Comparison of ENCODE assay signal across 14 mouse cellular contexts in genomic region chr5:4162461-4162860, GRCm38 (mm10).
"Had no signal": no experiment of that assay in that cellular context is flagged by ENCODE, and none has a peak within 500 bp of the region (broad histone marks: within the 10 kb centered on the region; RNA-seq: fewer than 3 reads in every experiment).

No protein-coding gene starts in this region.

- H3K27ac ChIP-seq: macrophage; midbrain, embryonic 13.5 days; midbrain, embryonic 15.5 days; neural tube, embryonic 12.5 days had no signal

- H3K36me3 ChIP-seq: midbrain, embryonic 13.5 days; midbrain, embryonic 15.5 days; neural tube, embryonic 12.5 days had no signal

- H3K27me3 ChIP-seq: megakaryocyte, embryonic 14.5 days; midbrain, embryonic 13.5 days; midbrain, embryonic 15.5 days; neural tube, embryonic 12.5 days had no signal

- H3K9ac ChIP-seq: lung, embryonic 14.5 days; midbrain, embryonic 13.5 days; midbrain, embryonic 15.5 days; neural tube, embryonic 12.5 days had no signal

- DNase-seq: lung, adult 18-20 months; lung, embryonic 14.5 days; lung, postnatal 14 days; lung, postnatal 36 days; right cerebral cortex, postnatal 14 days; thymus, adult 18-20 months; thymus, postnatal 14 days; thymus, postnatal 36 days had no signal

- H3K4me2 ChIP-seq: lung, embryonic 14.5 days; midbrain, embryonic 11.5 days; midbrain, embryonic 13.5 days; midbrain, embryonic 15.5 days; neural tube, embryonic 12.5 days had no signal

- H3K9me3 ChIP-seq: megakaryocyte, embryonic 14.5 days; midbrain, embryonic 13.5 days; midbrain, embryonic 15.5 days; neural tube, embryonic 12.5 days had no signal

- ATAC-seq: midbrain, embryonic 13.5 days; midbrain, embryonic 15.5 days had no signal

- H3K4me1 ChIP-seq: megakaryocyte, embryonic 14.5 days; midbrain, embryonic 13.5 days; midbrain, embryonic 15.5 days; neural tube, embryonic 12.5 days had no signal

- H3K4me3 ChIP-seq: megakaryocyte, embryonic 14.5 days; midbrain, embryonic 13.5 days; midbrain, embryonic 15.5 days; neural tube, embryonic 12.5 days had no signal
